Mouse (Mus musculus): ENCODE data around the gene Pik3r5. TPM values are rescaled to one million over a fixed set of nuclear protein-coding genes. Genes with fewer than 3 reads are reported as not detected.

Pik3r5 gene
- polyA plus RNA-seq, 1 experiment from 2014 or later: 0.86 TPM

GRCm38 (mm10) chr11:68432361-68433021 lies 570 bp downstream of the Pik3r5 start:
- H3K27me3 ChIP-seq (ENCODE audit: insufficient read depth, low read length): peaks cover 13% of the 10 kb centered on the region
- H3K4me2 ChIP-seq (ENCODE audit: low read depth, low read length): peak overlapping the region; percentile 66
- H3K9me3 ChIP-seq (ENCODE audit: low read length): no peaks in the 10 kb centered on the region
- ATAC-seq (peak; percentile 5; the same call in 1 of the 2 replicates), DNase-seq (no peak)
- 12% methylated on average over 23 of the region's 23 CpGs for WGBS (ENCODE audit: insufficient replicate concordance)
- H3K36me3 ChIP-seq (replicated peaks; ENCODE audit: insufficient read depth, low read length): no peaks in the 10 kb centered on the region
- TF ChIP-seq EP300 (IDR thresholded peaks at IDR 0.05; ENCODE audit: low read depth) (no peak), CTCF (IDR thresholded peaks at IDR 0.05; ENCODE audit: low read depth) (no peak)
- H3K4me1 ChIP-seq (ENCODE audit: insufficient read depth): peaks cover 8% of the 10 kb centered on the region
- peak overlapping the region; percentile 89 for H3K27ac ChIP-seq (ENCODE audit: low read depth)
- peak overlapping the region; percentile 59 for H3K9ac ChIP-seq (replicated peaks)
- peak overlapping the region; percentile 56 for H3K4me3 ChIP-seq (ENCODE audit: low read depth, low read length)

- TF ChIP-seq EP300 (IDR thresholded peaks at IDR 0.05; ENCODE audit: low read depth) (no peak), CTCF (IDR thresholded peaks at IDR 0.05; ENCODE audit: low read depth) (no peak)
- Histone ChIP-seq H3K9ac (replicated peaks) (no peak overlapping the region), H3K9me3 (ENCODE audit: low read length) (no peaks in the 10 kb centered on the region), H3K27ac (ENCODE audit: low read depth) (no peak overlapping the region), H3K4me3 (ENCODE audit: low read depth, low read length) (no peak overlapping the region), H3K36me3 (replicated peaks; ENCODE audit: insufficient read depth, low read length) (no peaks in the 10 kb centered on the region), H3K27me3 (ENCODE audit: insufficient read depth, low read length) (peaks cover 13% of the 10 kb centered on the region), H3K4me2 (ENCODE audit: low read depth, low read length) (peak overlapping the region; percentile 66; the same call in 1 of the 2 replicates), H3K4me1 (ENCODE audit: insufficient read depth) (peaks cover 8% of the 10 kb centered on the region)
- 71% methylated on average over 5 of the region's 5 CpGs for WGBS (ENCODE audit: insufficient replicate concordance)
- DNase-seq: no peak
- ATAC-seq: no peak
Measured at GRCm38 (mm10) chr11:68433534-68433933, 1.6 kb downstream of the Pik3r5 start.

- no peak for TF ChIP-seq CTCF (IDR thresholded peaks at IDR 0.05; ENCODE audit: low read depth)
- TF ChIP-seq EP300 (IDR thresholded peaks at IDR 0.05; ENCODE audit: low read depth): no peak
- DNase-seq (no peak), ATAC-seq (no peak)
- Histone ChIP-seq H3K4me3 (ENCODE audit: low read depth, low read length) (no peak overlapping the region), H3K4me1 (ENCODE audit: insufficient read depth) (peaks cover 8% of the 10 kb centered on the region), H3K27me3 (ENCODE audit: insufficient read depth, low read length) (peaks cover 13% of the 10 kb centered on the region), H3K9me3 (ENCODE audit: low read length) (no peaks in the 10 kb centered on the region), H3K36me3 (replicated peaks; ENCODE audit: insufficient read depth, low read length) (no peaks in the 10 kb centered on the region), H3K9ac (replicated peaks) (no peak overlapping the region), H3K4me2 (ENCODE audit: low read depth, low read length) (no peak overlapping the region), H3K27ac (ENCODE audit: low read depth) (no peak overlapping the region)
- WGBS (ENCODE audit: insufficient replicate concordance): 71% methylated on average over 2 of the region's 2 CpGs
Measured at GRCm38 (mm10) chr11:68434697-68435096, 2.8 kb downstream of the Pik3r5 start.

- Histone ChIP-seq H3K9me3 (ENCODE audit: low read length) (no peaks in the 10 kb centered on the region), H3K4me2 (ENCODE audit: low read depth, low read length) (no peak overlapping the region), H3K4me3 (ENCODE audit: low read depth, low read length) (no peak overlapping the region), H3K9ac (replicated peaks) (no peak overlapping the region), H3K36me3 (replicated peaks; ENCODE audit: insufficient read depth, low read length) (no peaks in the 10 kb centered on the region), H3K27me3 (ENCODE audit: insufficient read depth, low read length) (peaks cover 10% of the 10 kb centered on the region), H3K4me1 (ENCODE audit: insufficient read depth) (peaks cover 3% of the 10 kb centered on the region; the same call in 1 of the 2 replicates), H3K27ac (ENCODE audit: low read depth) (no peak overlapping the region)
- no peak for TF ChIP-seq EP300 (IDR thresholded peaks at IDR 0.05; ENCODE audit: low read depth)
- TF ChIP-seq CTCF (IDR thresholded peaks at IDR 0.05; ENCODE audit: low read depth): no peak
- DNase-seq (no peak), ATAC-seq (no peak)
- WGBS (ENCODE audit: insufficient replicate concordance): 78% methylated on average over 4 of the region's 4 CpGs
Measured at GRCm38 (mm10) chr11:68435601-68436000, 3.7 kb downstream of the Pik3r5 start.

GRCm38 (mm10) chr11:68436376-68436775 lies 4.5 kb downstream of the Pik3r5 start:
- Histone ChIP-seq H3K9me3 (ENCODE audit: low read length) (no peaks in the 10 kb centered on the region), H3K4me3 (ENCODE audit: low read depth, low read length) (no peak overlapping the region), H3K27me3 (ENCODE audit: insufficient read depth, low read length) (peaks cover 6% of the 10 kb centered on the region; the same call in 1 of the 2 replicates), H3K4me1 (ENCODE audit: insufficient read depth) (peaks cover 3% of the 10 kb centered on the region; the same call in 1 of the 2 replicates), H3K9ac (replicated peaks) (no peak overlapping the region), H3K27ac (ENCODE audit: low read depth) (no peak overlapping the region), H3K36me3 (replicated peaks; ENCODE audit: insufficient read depth, low read length) (no peaks in the 10 kb centered on the region), H3K4me2 (ENCODE audit: low read depth, low read length) (no peak overlapping the region)
- TF ChIP-seq EP300 (IDR thresholded peaks at IDR 0.05; ENCODE audit: low read depth) (no peak), CTCF (IDR thresholded peaks at IDR 0.05; ENCODE audit: low read depth) (no peak)
- ATAC-seq: no peak
- DNase-seq: no peak
- WGBS (ENCODE audit: insufficient replicate concordance): 69% methylated on average over 5 of the region's 5 CpGs

DNA sequence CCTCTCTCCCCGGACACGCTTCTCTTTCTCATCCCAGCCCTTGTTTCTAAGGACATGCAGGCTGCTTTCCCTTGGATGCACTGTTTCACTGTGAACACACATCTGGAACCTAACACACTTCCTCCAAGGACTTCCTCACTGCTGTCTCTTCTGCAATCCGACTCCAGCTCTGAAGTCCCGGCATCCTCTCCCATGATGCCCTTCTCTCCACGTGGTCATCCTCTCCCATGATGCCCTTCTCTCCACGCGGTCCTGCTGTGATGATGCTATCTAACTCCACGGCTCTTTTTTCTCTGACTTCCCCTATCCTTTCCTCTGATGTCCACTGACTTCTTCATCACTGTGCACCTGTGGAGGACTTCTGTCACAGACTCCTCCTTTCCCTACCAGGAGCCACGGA lies 8.2 kb downstream of the Pik3r5 start:
- Histone ChIP-seq H3K9me3 (ENCODE audit: low read length) (no peaks in the 10 kb centered on the region), H3K36me3 (replicated peaks; ENCODE audit: insufficient read depth, low read length) (no peaks in the 10 kb centered on the region), H3K4me2 (ENCODE audit: low read depth, low read length) (no peak overlapping the region), H3K27me3 (ENCODE audit: insufficient read depth, low read length) (no peaks in the 10 kb centered on the region), H3K4me3 (ENCODE audit: low read depth, low read length) (no peak overlapping the region), H3K27ac (ENCODE audit: low read depth) (no peak overlapping the region), H3K4me1 (ENCODE audit: insufficient read depth) (0 out of 2 replicates have a peak, but pooled peaks cover 2% of the 10 kb centered on the region), H3K9ac (replicated peaks) (no peak overlapping the region)
- ATAC-seq: no peak
- no peak for DNase-seq
- WGBS (ENCODE audit: insufficient replicate concordance): 59% methylated on average over 9 of the region's 9 CpGs
- TF ChIP-seq EP300 (IDR thresholded peaks at IDR 0.05; ENCODE audit: low read depth) (no peak), CTCF (IDR thresholded peaks at IDR 0.05; ENCODE audit: low read depth) (no peak)

Measured in liver, postnatal 0 days (tissue).